Mouse (Mus musculus): Measurements from ENCODE around the gene Shc2. TPM values are rescaled to one million over a fixed set of nuclear protein-coding genes. Genes with fewer than 3 reads are reported as not detected.

Shc2 gene
- total and polyA plus RNA-seq, 3 experiments = not detected

DNA sequence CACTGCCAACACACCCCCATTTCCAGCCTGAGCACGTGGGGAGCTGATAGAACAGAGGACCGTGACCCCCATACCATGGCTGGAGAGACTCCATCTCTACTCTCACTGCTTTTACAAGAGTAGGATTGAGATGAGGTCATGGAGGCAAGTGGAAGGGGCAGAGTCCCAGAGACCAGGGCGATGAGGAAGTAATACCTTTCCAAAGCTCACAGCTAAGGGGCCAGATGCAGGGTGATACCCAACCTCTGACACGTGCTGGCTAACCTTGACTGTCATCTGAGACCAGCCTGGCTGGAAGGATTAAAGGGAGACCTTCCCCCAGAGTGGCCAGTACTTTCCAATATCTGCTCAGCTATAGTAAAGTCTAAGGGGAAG, 50.0 kb downstream of the Shc2 start:
- DNase-seq (ENCODE audit: low read depth, low spot score) = peak; percentile 23
- H3K27ac ChIP-seq (ENCODE audit: control insufficient read depth, low read depth, low read length) = no peak overlapping the region
- peaks cover 0 to 5% of the 10 kb centered on the region in 2 experiments; a peak in 2 of 4 replicates for H3K36me3 ChIP-seq (ENCODE audit: control insufficient read depth in 1 of 2, insufficient read depth in 2 of 2, low read length in 2 of 2)
- no peaks in the 10 kb centered on the region for H3K9me3 ChIP-seq (replicated peaks; ENCODE audit: insufficient read depth, low read length)
- TF ChIP-seq ZKSCAN1 (IDR thresholded peaks at IDR 0.05; ENCODE audit: low read depth, low read length) = no peak
- TF ChIP-seq TCF12 (IDR thresholded peaks at IDR 0.05; ENCODE audit: low read depth, low read length) = no peak
- no peak for TF ChIP-seq POLR2AphosphoS2 (IDR thresholded peaks at IDR 0.05; ENCODE audit: low read length)
- H3K4me3 ChIP-seq (ENCODE audit: control insufficient read depth in 1 of 2, insufficient read depth in 1 of 2, low read depth in 2 of 2, low read length in 2 of 2) = no peak overlapping the region
- no peaks in the 10 kb centered on the region for H3K27me3 ChIP-seq (ENCODE audit: control insufficient read depth in 1 of 2, insufficient read depth in 2 of 2, low read length in 2 of 2)
- H3K4me1 ChIP-seq (ENCODE audit: control insufficient read depth in 1 of 2, insufficient read depth in 2 of 2, low read length in 2 of 2) = peaks cover 3 to 15% of the 10 kb centered on the region in 2 experiments
- no peaks in the 10 kb centered on the region for H3K79me2 ChIP-seq (ENCODE audit: control insufficient read depth, insufficient read depth, low read length, poor library complexity)
- H3K9ac ChIP-seq (ENCODE audit: control insufficient read depth, low read depth, low read length, poor library complexity, severe bottlenecking) = no peak overlapping the region

DNA sequence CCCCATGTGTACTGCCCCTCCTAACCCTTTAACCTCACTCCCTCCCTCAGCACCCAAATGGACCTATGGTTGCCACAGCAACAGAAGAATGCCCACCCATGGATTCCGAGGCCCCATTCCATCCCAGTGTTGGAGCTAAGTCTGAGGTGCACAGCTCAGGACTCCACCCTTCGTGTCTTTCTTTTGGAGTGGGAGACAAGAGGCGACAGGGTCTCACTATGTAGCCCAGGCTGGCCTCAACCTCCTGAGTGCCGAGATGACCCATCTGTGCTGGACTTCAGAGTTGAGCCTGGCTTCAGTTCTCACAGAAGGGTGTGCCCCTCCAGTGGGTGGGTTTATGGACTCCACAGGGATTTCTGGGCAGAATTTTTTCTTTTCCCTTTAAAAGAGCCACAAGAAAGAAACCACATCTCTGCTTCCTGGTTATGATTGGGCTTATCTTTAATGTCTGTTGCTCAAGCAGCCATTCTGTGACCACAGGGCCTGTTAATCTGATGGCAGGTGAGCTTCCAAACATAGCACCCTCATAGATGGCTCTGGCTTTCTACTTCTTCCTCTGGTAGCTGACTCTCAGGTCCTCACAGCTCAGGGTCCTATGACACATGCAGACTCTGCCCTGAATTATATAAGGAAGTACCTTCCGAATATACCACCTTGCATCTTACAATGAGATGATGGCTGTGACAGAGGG, 50.5 kb downstream of the Shc2 start, which contains the start of gene Theg:
Gene Theg (minus strand): TSS at position 271 of the 691 bp plus-strand sequence.
- H3K27ac ChIP-seq (ENCODE audit: control insufficient read depth, low read depth, low read length) = no peak within 1 kb of the TSS
- H3K4me3 ChIP-seq (ENCODE audit: control insufficient read depth in 1 of 2, insufficient read depth in 1 of 2, low read depth in 2 of 2, low read length in 2 of 2) = no peak within 1 kb of the TSS
- peaks cover 0 to 5% of the 10 kb centered on the region in 2 experiments; a peak in 2 of 4 replicates for H3K36me3 ChIP-seq (ENCODE audit: control insufficient read depth in 1 of 2, insufficient read depth in 2 of 2, low read length in 2 of 2)
- peak; percentile 40; the same call in 1 of the 2 replicates for TF ChIP-seq ETS1 (IDR thresholded peaks at IDR 0.05; ENCODE audit: low read depth, low read length)
- peak; percentile 49; the same call in 1 of the 2 replicates for TF ChIP-seq RCOR1 (IDR thresholded peaks at IDR 0.05; ENCODE audit: low read depth, low read length)
- no peak for TF ChIP-seq JUND (IDR thresholded peaks at IDR 0.05; ENCODE audit: low read depth, low read length)
- no peak for TF ChIP-seq POLR2AphosphoS2 (IDR thresholded peaks at IDR 0.05; ENCODE audit: low read length)
- TF ChIP-seq GATA1 (IDR thresholded peaks at IDR 0.05; ENCODE audit: low read depth, low read length) = peak; percentile 66
- no peak for TF ChIP-seq NELFE (IDR thresholded peaks at IDR 0.05; ENCODE audit: low read depth, low read length)
- no peak for TF ChIP-seq ZMIZ1 (IDR thresholded peaks at IDR 0.05; ENCODE audit: low read depth, low read length)
- TF ChIP-seq USF1 (IDR thresholded peaks at IDR 0.05; ENCODE audit: low read depth, low read length) = no peak
- TF ChIP-seq MYC (IDR thresholded peaks at IDR 0.05; ENCODE audit: low read depth, low read length) = 0 out of 2 replicates have a peak, but pooled peaks have one; percentile 13
- TF ChIP-seq SIN3A (IDR thresholded peaks at IDR 0.05; ENCODE audit: low read length) = no peak
- TF ChIP-seq RAD21 (IDR thresholded peaks at IDR 0.05; ENCODE audit: low read depth, low read length) = no peak
- TF ChIP-seq BHLHE40 (IDR thresholded peaks at IDR 0.05; ENCODE audit: borderline replicate concordance, low read depth, low read length) = 0 out of 2 replicates have a peak, but pooled peaks have one; percentile 38
- no peak for TF ChIP-seq HCFC1 (IDR thresholded peaks at IDR 0.05; ENCODE audit: low read depth, low read length)
- TF ChIP-seq MAZ (IDR thresholded peaks at IDR 0.05; ENCODE audit: low read depth, low read length) = no peak
- no peak for TF ChIP-seq ZC3H11A (IDR thresholded peaks at IDR 0.05; ENCODE audit: low read depth, low read length)
- TF ChIP-seq SMC3 (IDR thresholded peaks at IDR 0.05; ENCODE audit: low read depth, low read length) = no peak
- TF ChIP-seq EP300 (IDR thresholded peaks at IDR 0.05; ENCODE audit: low read depth in 1 of 2, low read length in 2 of 2) = peak; percentile 36 to 50; a peak in 3 of 4 replicates
- TF ChIP-seq TBP (IDR thresholded peaks at IDR 0.05; ENCODE audit: low read depth, low read length) = no peak
- TF ChIP-seq TCF12 (IDR thresholded peaks at IDR 0.05; ENCODE audit: low read depth, low read length) = peak; percentile 49; the same call in 1 of the 2 replicates
- TF ChIP-seq GABPA (IDR thresholded peaks at IDR 0.05; ENCODE audit: low read depth, low read length) = no peak
- TF ChIP-seq KAT2A (conservative IDR thresholded peaks at IDR 0.05; ENCODE audit: low read depth, low read length) = no peak
- no peak for TF ChIP-seq ZKSCAN1 (IDR thresholded peaks at IDR 0.05; ENCODE audit: low read depth, low read length)
- DNase-seq (ENCODE audit: low read depth, low spot score) = peak; percentile 25
- H3K9ac ChIP-seq (ENCODE audit: control insufficient read depth, low read depth, low read length, poor library complexity, severe bottlenecking) = no peak within 1 kb of the TSS
- no peaks in the 10 kb centered on the region for H3K9me3 ChIP-seq (replicated peaks; ENCODE audit: insufficient read depth, low read length)
- peaks cover 3 to 15% of the 10 kb centered on the region in 2 experiments for H3K4me1 ChIP-seq (ENCODE audit: control insufficient read depth in 1 of 2, insufficient read depth in 2 of 2, low read length in 2 of 2)
- H3K79me2 ChIP-seq (ENCODE audit: control insufficient read depth, insufficient read depth, low read length, poor library complexity) = no peaks in the 10 kb centered on the region
- no peaks in the 10 kb centered on the region for H3K27me3 ChIP-seq (ENCODE audit: control insufficient read depth in 1 of 2, insufficient read depth in 2 of 2, low read length in 2 of 2)
